Mouse (Mus musculus) 3T3-L1 (cell line): ENCODE results near the gene Dgkh.

Experiments
- DNase-seq: peaks from one replicate; pipeline ENCODE4 v3.0.0-alpha.2; 2015; ENCODE audit warnings: low read depth, low spot score

The Dgkh gene

DNA sequence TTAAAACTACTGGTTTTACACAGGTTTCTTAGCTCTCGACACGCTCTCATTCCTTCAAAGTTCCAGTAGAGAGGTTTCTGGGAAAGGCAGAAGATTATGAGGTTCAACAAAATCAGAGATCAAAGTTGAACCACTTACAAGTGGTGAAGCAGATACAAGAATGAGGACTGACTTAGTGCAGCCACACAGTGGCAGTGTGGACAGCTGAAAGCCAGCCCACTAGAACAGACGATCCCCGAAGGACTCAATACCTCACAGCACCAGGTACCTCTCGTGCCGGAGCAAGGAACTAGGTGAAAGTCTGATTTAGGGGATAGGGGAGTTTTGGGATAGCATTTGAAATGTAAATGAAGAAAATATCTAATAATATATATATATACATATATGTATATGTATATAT, 56.1 kb downstream of the Dgkh start:
- DNase-seq: no peak

DNA sequence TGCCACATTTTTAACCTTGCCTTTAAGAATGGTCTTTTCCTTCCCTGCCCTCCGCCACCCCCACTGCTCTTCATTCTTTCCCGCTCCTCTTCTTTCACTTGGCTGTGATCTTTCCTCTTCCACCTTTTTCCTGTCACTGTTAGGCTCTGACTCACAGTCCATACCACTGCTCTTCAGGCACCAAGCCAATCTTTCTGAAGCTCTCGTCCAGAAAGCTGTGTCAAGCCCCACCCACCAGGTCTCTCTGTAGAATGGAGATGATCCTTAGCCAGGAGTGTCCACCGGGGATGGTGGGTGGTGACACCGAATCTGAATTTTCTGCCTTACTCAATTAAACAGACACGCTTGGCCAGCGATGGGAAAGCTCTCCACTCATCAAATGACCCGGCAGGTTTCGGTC, 58.0 kb downstream of the Dgkh start:
- peak; percentile 84 for DNase-seq

DNA sequence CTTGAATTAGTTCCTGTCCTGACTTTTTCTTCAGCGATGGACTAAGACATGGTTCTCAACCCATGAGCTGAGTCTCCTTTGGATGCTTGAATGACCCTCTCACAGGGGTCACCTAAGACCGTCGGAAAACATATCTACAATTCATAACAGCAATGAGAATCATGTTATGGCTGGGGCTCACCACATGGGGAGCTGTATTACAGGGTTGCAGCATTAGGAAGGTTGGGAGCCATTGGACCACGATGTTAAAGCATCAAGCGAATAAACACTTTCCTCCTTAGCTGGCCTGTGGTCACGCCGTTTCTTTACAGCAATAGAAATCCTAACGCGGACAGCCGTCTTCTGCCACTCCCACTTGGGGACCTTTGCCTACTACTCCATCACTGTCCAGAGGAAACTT, 62.6 kb downstream of the Dgkh start:
- DNase-seq: no peak

DNA sequence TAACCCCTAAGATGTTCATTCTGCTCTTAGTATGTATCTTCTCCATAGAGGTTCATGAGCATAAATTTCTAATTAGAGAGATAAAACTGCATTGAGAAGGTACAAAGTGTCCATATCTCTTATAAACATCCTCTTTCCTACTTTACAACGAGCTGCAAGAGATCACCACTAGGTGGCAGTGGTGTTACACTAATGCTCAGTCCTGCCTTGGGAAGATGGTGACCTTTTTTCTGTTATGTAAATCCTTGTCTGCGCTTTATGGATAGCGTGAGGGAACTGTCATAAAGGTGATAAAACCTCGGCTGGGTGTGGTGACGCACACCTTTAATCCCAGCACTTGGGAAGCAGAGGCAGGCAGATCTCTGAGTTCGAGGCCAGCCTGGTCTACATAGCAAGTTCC, 64.3 kb downstream of the Dgkh start:
- DNase-seq: peak; percentile 90

DNA sequence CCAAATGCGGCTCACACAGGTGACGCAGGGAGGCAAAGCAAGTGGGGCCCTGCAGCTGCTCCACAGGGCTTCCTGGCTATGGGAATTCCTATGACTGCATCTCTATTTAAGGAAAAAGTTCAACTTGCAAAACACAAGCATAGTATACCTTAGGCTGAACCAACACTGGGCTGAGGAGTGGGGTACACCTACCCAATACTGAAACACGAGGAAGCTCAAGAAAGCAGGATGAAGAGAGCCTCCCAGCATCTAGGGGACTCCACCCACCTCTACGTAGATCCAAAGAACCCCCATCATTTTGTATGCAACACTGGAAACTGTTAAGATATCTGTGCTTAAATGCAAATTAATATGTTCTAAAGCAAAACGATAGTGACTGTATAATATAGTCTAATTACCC, 64.8 kb downstream of the Dgkh start:
- no peak for DNase-seq

DNA sequence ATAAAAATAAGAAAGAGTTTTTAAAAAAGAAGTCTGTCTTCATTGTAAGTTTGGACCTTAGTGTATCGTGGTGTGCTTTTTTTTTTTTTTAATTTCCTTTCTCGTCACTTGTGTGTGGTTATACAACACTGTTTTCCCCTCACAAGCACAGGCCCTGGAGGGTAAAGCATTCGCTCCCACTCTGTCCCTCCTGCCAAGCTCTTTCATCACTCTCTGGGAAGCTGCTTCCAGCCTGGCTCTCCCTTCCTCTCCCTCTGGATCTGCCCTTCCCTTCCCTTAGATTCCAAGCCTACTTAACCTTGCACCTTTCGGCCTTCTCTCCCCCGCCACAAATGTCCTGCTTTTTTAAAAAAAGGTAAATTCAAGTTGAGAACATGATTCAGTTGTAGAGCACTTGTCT, 69.9 kb downstream of the Dgkh start:
- DNase-seq: no peak

DNA sequence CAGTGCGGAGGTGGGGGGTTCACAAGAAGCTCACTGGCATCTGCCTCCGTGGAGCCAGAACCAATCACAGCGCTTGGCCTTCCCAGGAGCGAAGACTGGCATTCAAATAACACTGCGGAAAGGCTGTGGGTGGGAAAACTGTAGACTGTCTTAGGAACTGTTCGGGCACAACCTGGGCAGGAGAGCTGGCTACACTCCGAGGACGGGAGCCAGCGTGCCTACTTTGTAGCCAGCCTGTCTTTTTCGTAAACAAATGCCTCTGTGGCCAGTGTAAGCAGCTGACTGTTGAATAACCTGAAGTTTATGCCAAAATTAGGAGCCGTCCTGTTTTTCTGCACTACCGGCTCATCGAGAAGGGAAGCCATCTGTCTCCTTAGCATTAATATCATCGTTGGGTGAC, 71.1 kb downstream of the Dgkh start:
- DNase-seq: no peak

DNA sequence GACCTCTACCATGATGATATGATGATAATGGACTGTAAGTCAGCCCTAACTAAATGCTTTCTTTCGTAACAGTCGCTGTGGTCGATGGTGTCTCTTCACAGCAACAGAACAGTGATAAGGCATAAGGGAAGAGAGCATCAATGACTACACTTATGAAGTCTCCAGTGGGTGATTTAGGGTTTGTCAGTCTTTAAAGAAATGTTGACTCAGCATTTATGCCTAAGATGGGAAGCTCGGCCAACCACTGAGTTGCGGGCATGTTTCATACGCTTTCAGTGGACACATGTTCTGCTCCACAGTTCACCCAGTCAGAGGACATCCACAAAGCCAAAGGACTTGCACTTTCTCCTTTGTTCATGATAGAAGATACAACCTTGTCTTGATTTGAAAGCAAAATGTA, 73.9 kb downstream of the Dgkh start:
- no peak for DNase-seq

DNA sequence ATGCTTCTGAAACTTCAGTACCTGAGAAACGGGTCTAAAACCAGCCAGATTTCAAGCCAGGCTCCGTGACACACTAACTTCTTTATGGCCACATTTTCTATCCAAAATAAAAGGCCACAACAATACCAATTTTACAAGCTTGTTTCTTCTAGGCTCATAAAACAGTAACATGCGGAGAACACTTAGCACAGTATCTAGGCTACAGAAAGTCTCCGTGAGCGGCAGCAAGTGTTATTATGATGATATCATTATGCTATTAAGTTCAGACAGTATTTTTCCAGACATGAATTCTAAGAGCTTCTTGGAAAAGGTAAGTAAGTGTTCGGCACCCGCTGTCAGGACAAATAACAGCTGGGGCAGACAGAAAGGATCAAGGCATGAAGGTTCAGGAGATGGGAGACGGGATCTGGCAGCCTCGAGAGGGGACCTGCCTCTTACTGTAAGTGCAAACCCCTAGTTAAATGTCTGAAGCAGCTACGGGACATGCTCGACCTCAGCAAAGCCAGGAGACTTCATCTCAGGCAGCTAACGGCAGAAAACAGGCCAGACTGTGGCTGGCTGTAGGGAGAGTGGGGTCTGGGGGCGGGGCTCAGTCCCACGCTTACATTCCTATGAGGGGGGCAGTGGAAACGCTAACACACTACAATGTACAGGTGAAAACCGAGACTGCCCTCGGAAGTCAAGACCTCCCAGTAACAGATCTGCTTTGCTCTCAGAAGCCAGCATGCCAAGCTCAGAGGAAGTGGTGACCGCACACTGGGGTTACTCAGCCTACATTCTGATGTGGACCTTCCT, 75.5 kb downstream of the Dgkh start:
- no peak for DNase-seq

DNA sequence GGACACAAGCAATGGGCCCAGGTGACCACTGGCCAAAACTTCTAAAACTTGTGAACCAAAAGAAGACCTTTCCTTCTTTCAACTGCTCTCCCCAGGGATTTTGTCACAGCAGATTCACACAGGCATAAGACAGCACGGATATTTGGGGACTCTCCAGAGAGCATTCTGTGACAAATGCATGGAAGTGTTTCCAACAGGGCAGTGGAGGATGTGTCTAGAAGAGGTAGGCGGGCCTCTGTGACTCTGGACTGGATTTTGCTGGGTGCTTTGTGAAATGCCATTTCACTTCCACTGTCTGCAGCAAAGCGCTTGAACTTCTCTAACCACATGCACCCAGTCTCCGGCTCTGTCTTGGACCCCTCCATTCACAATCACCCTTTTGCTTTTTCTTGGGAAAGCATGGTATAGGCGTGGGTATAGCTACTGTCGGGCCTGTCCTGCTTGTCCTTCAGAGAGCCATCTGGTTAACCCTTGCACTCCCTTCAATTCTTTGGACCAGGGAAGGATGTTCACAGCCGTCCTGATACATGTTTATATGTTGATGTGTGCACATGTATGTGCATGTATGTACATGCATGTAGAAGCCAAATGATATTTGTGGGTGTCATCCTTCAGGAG, 77.5 kb downstream of the Dgkh start:
- DNase-seq: no peak

DNA sequence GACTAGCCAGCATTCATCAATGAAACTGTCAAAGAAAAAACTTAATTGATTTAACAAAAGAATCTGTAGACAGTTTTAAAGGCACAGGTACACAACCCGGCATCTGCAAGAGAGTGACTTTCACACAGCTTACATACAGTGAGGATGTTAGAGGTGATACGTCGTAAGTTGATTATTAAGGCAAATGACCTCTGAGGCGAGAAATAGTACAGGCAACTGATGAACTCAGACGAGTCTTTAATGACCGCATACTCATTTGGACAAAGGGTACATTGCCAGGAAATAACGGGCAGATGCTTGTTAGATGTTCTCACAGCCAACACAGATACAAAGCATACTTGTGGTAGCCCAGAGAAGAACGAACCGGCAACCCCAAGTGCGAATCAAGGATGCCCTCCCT, 78.4 kb downstream of the Dgkh start:
- no peak for DNase-seq

DNA sequence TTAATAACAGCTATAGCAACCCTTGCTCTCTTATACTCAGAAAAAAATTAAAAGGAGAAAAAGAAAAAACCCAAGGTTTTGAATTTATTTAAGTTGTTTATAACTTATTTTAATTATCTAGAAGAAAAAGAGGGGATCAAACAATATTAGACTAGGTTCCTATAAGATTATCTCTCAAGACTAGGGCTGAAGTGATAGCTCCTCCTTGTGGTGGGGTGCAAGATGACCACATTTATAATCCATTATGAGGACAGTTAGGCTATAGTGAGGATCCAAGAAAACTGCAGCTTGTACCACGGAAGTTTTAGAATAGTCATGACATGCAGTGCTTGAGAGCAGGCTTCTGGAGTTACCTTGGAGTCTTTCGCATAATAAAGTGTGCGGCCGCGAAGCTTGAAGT, 79.2 kb downstream of the Dgkh start:
- DNase-seq: peak; percentile 13

DNA sequence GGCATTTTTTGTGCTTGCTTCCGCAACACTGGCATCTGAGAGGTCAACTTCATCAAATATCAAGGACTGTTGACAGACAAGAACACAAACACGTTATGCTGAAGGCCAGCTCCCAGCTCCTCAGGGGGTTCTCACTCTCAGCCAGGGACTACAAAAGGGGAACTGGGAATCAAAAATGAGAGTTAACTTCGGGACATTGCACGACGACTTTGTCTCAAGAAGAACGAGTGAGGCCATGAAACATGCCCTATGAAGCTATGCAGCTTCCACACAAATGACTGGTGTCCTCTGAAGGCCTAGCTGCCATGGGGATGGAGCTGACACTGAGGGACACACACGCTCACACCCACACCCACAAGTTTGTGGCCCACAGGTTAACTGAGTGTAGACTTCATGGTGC, 80.9 kb downstream of the Dgkh start:
- DNase-seq: no peak

DNA sequence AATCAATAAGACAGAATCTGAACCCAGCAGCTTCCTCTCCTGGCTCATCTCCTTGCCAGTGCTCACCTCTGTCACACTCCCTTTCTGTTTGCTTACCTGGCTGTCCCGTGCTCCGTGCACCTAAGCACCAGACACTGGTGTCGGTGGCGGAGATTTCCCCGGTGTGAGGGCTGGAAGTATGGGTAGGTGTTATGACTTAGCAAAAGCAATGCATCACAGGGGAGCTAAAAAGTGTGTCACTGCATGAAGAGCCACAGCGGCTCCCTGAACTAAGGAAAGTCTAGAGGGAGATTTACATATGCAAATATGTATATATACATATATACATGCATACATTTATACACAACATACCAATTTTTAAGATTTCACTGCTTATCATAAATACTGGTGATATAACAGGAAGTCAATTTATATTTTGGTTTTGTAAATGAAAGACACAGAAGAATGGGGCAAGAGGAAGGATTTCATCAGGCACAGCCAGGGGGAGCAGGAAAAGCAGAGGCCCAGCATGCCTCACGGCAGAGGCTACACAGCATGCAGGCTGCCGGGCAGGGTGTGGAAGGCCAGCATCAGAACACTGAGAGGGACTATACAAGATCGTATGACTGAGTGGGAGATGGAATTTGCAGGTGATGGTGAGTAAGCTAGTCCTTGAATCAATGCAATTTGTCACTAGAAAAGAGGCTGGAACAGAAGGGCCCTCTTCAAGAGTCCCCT, 82.0 kb downstream of the Dgkh start:
- DNase-seq: no peak

DNA sequence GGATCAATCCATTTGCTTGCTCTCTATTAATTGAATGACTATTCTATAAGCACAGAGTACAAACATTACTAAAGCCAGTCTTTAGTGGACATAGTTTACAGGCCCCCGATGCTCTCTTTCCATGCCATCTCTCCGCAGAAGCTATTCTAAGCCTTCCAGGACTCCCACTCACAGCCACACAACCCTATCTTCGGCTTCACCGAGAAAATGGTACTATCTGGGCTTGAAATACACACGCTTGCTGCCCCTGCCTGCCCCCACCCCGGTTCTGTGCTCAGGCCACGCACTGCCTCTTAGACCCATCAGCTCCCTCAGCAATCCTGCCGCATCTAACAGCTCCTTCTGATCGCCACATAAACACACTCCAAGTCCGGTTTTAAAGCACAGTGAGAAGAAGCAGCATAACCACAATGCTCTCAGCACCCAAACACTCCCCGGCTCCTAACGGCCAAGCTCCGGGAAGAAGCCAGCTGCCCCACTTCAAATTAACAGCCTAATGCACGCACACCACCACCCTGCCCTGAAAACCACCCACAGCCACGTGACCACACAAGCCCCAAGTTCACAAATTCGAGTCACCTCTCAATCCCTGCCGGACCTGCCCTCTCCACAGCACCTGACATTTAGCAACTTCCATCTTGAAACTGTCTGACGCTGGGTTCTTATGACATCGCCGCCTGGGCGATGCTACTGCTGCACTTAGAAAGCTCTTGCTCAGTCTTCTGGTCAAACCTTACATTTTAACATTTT, 82.9 kb downstream of the Dgkh start:
- DNase-seq: no peak

DNA sequence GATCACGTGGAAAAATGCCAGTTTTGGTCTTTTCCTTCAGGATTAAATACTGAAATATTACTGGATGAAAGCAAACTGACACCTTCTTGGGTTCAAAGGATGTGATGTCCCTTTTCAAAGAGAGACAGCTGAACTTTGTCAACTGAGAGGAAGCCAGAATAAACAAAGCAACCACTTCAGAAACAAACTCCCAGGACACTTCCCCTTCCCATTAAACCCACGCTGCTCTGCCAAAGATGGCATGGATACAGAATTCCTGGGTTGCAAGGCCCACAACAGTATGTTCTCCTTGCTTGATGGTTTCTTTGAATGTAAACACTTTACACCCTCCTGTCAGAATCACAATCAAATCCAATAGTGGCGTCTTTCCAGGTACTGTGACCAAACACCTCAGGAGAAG, 87.0 kb downstream of the Dgkh start:
- no peak for DNase-seq

DNA sequence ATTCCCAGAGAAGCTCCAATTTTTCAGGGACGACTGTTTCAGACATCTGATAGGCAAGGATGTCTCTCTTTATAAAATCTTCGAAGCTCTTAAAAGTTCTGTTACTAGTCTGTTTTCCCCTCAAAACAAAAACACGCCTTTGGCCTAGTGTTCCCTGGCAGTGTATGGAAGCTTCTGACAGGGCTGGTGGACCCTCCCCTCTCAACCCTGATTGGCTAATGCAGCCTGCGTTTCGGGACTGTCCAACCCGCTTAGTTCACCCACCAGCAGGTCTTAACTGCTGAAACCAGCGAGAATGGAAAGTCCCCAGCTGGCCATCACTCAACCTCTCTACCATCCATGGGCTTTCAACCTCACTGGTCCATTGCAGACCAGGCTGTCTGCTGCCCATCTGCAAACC, 91.3 kb downstream of the Dgkh start:
- no peak for DNase-seq

DNA sequence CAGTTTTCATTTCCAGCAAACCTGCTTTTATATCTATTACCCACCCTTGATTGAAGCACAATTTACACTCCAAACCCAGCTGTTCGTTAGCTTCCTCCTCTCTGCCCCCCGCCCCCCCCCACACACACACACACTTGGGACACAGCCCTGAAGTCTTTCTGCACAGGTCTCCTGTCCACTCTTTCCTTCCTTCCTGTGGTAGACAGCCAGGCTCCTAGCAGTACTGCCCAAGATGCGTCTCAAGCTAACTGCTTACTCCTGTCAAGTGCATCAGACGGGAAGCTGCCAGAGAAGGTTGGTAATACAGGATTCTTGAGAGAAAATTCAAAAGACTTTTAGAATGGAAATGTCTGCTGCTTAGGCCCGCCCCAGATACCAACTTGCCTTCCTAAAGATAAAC, 92.9 kb downstream of the Dgkh start:
- DNase-seq: no peak

DNA sequence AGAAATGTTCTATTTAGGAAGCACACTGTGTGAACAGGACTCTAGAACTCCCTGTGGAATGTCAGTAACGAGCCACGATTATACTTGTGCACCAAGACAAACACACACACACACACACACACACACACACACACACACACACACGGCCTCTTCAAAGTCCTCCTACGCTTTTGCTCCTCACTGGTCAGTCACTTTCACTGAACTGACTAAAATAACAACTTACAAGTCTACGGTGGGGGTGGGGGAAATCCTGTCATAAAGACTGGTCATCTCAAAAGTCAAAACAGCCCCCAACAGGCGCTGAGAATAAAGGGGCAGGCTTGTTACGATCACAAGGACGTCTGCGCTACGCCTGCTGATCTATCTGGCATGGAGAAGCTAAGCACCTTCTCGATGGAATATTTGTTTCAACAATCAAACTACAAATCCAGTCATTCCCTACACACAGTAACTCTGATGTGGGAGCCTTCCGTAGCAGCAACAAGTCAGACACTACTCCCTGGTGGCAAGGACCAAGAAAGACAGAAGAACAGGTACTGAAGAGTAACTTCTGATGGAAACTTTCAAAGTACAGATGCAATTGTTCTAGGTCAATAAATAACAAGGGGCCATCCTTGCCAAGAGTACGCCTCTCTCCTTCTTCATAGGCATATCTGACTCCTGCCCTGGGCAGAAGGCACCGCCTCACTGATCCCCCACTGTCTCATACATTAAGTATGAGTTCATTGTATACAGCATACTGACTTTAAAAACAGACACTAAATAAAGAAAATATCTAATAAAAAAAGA, 96.8 kb downstream of the Dgkh start:
- DNase-seq: no peak

DNA sequence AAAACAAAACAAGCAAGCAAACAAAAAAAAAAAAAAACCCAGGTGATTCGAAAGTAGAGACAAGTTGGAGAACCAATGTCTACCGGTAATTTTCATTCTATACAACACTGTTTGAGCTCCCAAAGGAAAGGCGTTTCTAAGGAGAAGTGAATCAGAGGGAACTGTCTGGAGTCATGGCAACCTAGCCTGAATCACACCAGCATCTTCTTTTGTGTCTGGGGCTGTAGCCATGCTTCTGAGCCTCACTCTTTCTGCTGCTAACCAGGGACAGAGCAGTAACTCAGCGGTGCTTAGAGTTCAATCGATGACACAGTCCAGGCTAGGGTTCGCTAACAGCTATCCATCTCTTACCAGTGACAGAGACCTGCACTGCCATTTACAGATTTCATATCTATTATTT, 99.8 kb downstream of the Dgkh start:
- no peak for DNase-seq
